Mouse (Mus musculus) liver, embryonic 11.5 days (tissue): ENCODE results near the gene Prpf6. TPM values are rescaled to one million over a fixed set of nuclear protein-coding genes. Genes with fewer than 3 reads are reported as not detected.

Experiments used
- ATAC-seq: fragments of 200-750 bp; cut with Nextera tagmentation; replicated peaks from 2 replicates; pipeline ENCODE4 v1.8.0; 2017; ENCODE audit warnings: moderate number of reproducible peaks, mild to moderate bottlenecking, moderate TSS enrichment, moderate library complexity; ENCODE audit not compliant: low FRiP score
- DNase-seq: peaks from one replicate; pipeline ENCODE4 v3.0.0-alpha.2; 2017; ENCODE audit warnings: low spot score
- H3K27ac ChIP-seq: fragments of 300-500 bp; sonication (generic); 2 replicates; pipeline ENCODE4 v1.5.1; 2014; ENCODE audit warnings: mild to moderate bottlenecking, low read depth, low read length, control low read depth
- H3K27me3 ChIP-seq: fragments of 300-500 bp; sonication (generic); replicated peaks from 2 replicates; pipeline ENCODE4 v1.6.1; 2014; ENCODE audit warnings: low read length, mixed read lengths; ENCODE audit not compliant: control insufficient read depth, insufficient read depth
- H3K36me3 ChIP-seq: fragments of 300-500 bp; sonication (generic); 2 replicates; pipeline ENCODE4 v1.6.1; 2014; ENCODE audit warnings: mild to moderate bottlenecking, low read length, moderate library complexity, mixed read lengths; ENCODE audit not compliant: control insufficient read depth, insufficient read depth
- H3K4me1 ChIP-seq: fragments of 300-500 bp; sonication (generic); replicated peaks from 2 replicates; pipeline ENCODE4 v1.6.1; 2014; ENCODE audit warnings: low read length, mixed read lengths; ENCODE audit not compliant: control insufficient read depth, insufficient read depth
- H3K4me2 ChIP-seq: fragments of 300-500 bp; sonication (generic); 2 replicates; pipeline ENCODE4 v1.6.1; 2014; ENCODE audit warnings: mild to moderate bottlenecking, control low read depth, moderate library complexity
- H3K4me3 ChIP-seq: fragments of 300-500 bp; sonication (generic); 2 replicates; pipeline ENCODE4 v1.5.1; 2014; ENCODE audit warnings: low read depth, low read length, control low read depth
- H3K9ac ChIP-seq: fragments of 300-500 bp; sonication (generic); 2 replicates; pipeline ENCODE4 v1.6.1; 2014; ENCODE audit warnings: low read depth, low read length, control low read depth
- H3K9me3 ChIP-seq: fragments of 300-500 bp; sonication (generic); 2 replicates; pipeline ENCODE4 v1.6.1; 2016; ENCODE audit warnings: low read length, inconsistent platforms, mixed read lengths; ENCODE audit not compliant: control insufficient read depth
- WGBS: fragments of 180-500 bp; shearing (Covaris S2); extraction: QIAGEN DNeasy Blood & Tissue Kit; methylation state at CpG from one replicate; pipeline ENCODE4 v1.1.7; 2014; 5-methylcytosine and 5-hydroxymethylcytosine counted together
- polyA plus RNA-seq: library from polyadenylated mRNA; unstranded; fragments of >200 nt; fragmentation: Nextera tagmentation; extraction: Ambion mirVana; gene quantifications from 2 replicates; pipeline ENCODE4 v1.2.1, GENCODE M21; 2014

Prpf6 gene
- polyA plus RNA-seq, 1 experiment from 2014 or later = 63.0 TPM

- H3K4me2 ChIP-seq = peak overlapping the region; percentile 64
- peak overlapping the region; percentile 35; the same call in 1 of the 2 replicates for H3K9ac ChIP-seq
- H3K4me3 ChIP-seq = peak overlapping the region; percentile 45
- H3K4me1 ChIP-seq = peaks cover 12% of the 10 kb centered on the region
- WGBS = 2% methylated on average over 41 of the region's 41 CpGs
- ATAC-seq (no peak), DNase-seq (peak; percentile 54)
- H3K36me3 ChIP-seq = no peaks in the 10 kb centered on the region
- H3K27ac ChIP-seq = no peak overlapping the region
- peaks cover 62% of the 10 kb centered on the region for H3K27me3 ChIP-seq
- no peaks in the 10 kb centered on the region for H3K9me3 ChIP-seq
These were observed 79.2 kb downstream of the Prpf6 start for GRCm38 (mm10) chr2:181670913-181671311.

- Histone ChIP-seq H3K9me3 (no peaks in the 10 kb centered on the region), H3K36me3 (no peaks in the 10 kb centered on the region), H3K4me1 (peaks cover 12% of the 10 kb centered on the region), H3K27ac (no peak within 1 kb of the TSS), H3K27me3 (peaks cover 62% of the 10 kb centered on the region), H3K9ac (peak within 1 kb of the TSS; percentile 35; the same call in 1 of the 2 replicates), H3K4me2 (peak within 1 kb of the TSS; percentile 64), H3K4me3 (peak within 1 kb of the TSS; percentile 45)
- DNase-seq (peak; percentile 58), ATAC-seq (peak; percentile 29; the same call in 1 of the 2 replicates)
- WGBS = 1% methylated on average over 43 of the region's 43 CpGs
These were observed 79.7 kb downstream of the Prpf6 start, which contains the start of gene Sox18 for GRCm38 (mm10) chr2:181671326-181671725. Gene Sox18, minus strand, starts transcription at chr2:181671640.

- peaks cover 62% of the 10 kb centered on the region for H3K27me3 ChIP-seq
- no peak for DNase-seq
- 34% methylated on average over 7 of the region's 7 CpGs for WGBS
- H3K9me3 ChIP-seq = no peaks in the 10 kb centered on the region
- H3K4me1 ChIP-seq = peaks cover 12% of the 10 kb centered on the region
- H3K27ac ChIP-seq = no peak overlapping the region
- no peaks in the 10 kb centered on the region for H3K36me3 ChIP-seq
- H3K4me2 ChIP-seq = no peak overlapping the region
- no peak overlapping the region for H3K9ac ChIP-seq
- H3K4me3 ChIP-seq = peak overlapping the region; percentile 45; the same call in 1 of the 2 replicates
- no peak for ATAC-seq
These were observed 80.3 kb downstream of the Prpf6 start for GRCm38 (mm10) chr2:181671984-181672383.

GRCm38 (mm10) chr2:181673501-181673900 lies 81.8 kb downstream of the Prpf6 start:
- H3K9me3 ChIP-seq = no peaks in the 10 kb centered on the region
- peaks cover 15% of the 10 kb centered on the region for H3K4me1 ChIP-seq
- no peak overlapping the region for H3K9ac ChIP-seq
- 54% methylated on average over 1 of the region's 1 CpGs for WGBS
- no peak overlapping the region for H3K27ac ChIP-seq
- H3K36me3 ChIP-seq = no peaks in the 10 kb centered on the region
- H3K27me3 ChIP-seq = peaks cover 57% of the 10 kb centered on the region
- no peak for ATAC-seq
- H3K4me3 ChIP-seq = no peak overlapping the region
- DNase-seq = no peak
- H3K4me2 ChIP-seq = no peak overlapping the region

- Histone ChIP-seq H3K36me3 (no peaks in the 10 kb centered on the region), H3K27me3 (peaks cover 42% of the 10 kb centered on the region), H3K4me2 (no peak overlapping the region; the same call in 1 of the 2 replicates), H3K4me1 (peaks cover 15% of the 10 kb centered on the region), H3K9ac (no peak overlapping the region), H3K4me3 (no peak overlapping the region), H3K9me3 (no peaks in the 10 kb centered on the region), H3K27ac (no peak overlapping the region)
- 76% methylated on average over 4 of the region's 4 CpGs for WGBS
- ATAC-seq = no peak
- DNase-seq = no peak
These were observed 83.3 kb downstream of the Prpf6 start for GRCm38 (mm10) chr2:181674934-181675333.

GRCm38 (mm10) chr2:181675454-181675853 lies 83.8 kb downstream of the Prpf6 start:
- Histone ChIP-seq H3K27me3 (peaks cover 37% of the 10 kb centered on the region), H3K4me1 (peaks cover 13% of the 10 kb centered on the region), H3K9me3 (no peaks in the 10 kb centered on the region), H3K9ac (no peak overlapping the region), H3K27ac (no peak overlapping the region), H3K36me3 (no peaks in the 10 kb centered on the region), H3K4me2 (peak overlapping the region; percentile 52), H3K4me3 (peak overlapping the region; percentile 16; the same call in 1 of the 2 replicates)
- 2% methylated on average over 14 of the region's 14 CpGs for WGBS
- DNase-seq = no peak
- ATAC-seq = no peak

GRCm38 (mm10) chr2:181676424-181676823 lies 84.8 kb downstream of the Prpf6 start:
- Histone ChIP-seq H3K27ac (no peak overlapping the region), H3K4me1 (peaks cover 16% of the 10 kb centered on the region), H3K4me2 (no peak overlapping the region), H3K36me3 (no peaks in the 10 kb centered on the region), H3K4me3 (no peak overlapping the region), H3K9me3 (no peaks in the 10 kb centered on the region), H3K27me3 (peaks cover 27% of the 10 kb centered on the region), H3K9ac (no peak overlapping the region)
- no peak for ATAC-seq
- WGBS = 45% methylated on average over 2 of the region's 2 CpGs
- no peak for DNase-seq

- Histone ChIP-seq H3K9ac (no peak overlapping the region), H3K4me2 (no peak overlapping the region), H3K4me1 (peaks cover 16% of the 10 kb centered on the region), H3K27ac (no peak overlapping the region), H3K9me3 (no peaks in the 10 kb centered on the region), H3K27me3 (peaks cover 19% of the 10 kb centered on the region), H3K36me3 (no peaks in the 10 kb centered on the region), H3K4me3 (no peak overlapping the region)
- ATAC-seq (no peak), DNase-seq (no peak)
- 60% methylated on average over 5 of the region's 5 CpGs for WGBS
These were observed 85.6 kb downstream of the Prpf6 start for GRCm38 (mm10) chr2:181677096-181677754.

GRCm38 (mm10) chr2:181677755-181678098 lies 86.1 kb downstream of the Prpf6 start:
- no peaks in the 10 kb centered on the region for H3K36me3 ChIP-seq
- DNase-seq (no peak), ATAC-seq (no peak)
- H3K4me1 ChIP-seq = peaks cover 16% of the 10 kb centered on the region
- H3K9ac ChIP-seq = no peak overlapping the region
- 38% methylated on average over 3 of the region's 3 CpGs for WGBS
- no peak overlapping the region for H3K4me3 ChIP-seq
- H3K4me2 ChIP-seq = no peak overlapping the region
- H3K27me3 ChIP-seq = peaks cover 14% of the 10 kb centered on the region
- H3K27ac ChIP-seq = no peak overlapping the region
- H3K9me3 ChIP-seq = no peaks in the 10 kb centered on the region
